Mouse (Mus musculus): ENCODE measurements at regions not wholly inside any gene's neighbourhood (a gene's known extent, or its start where the extent isn't known, plus 50 kb on each side); places are given as distances from the start of the nearest gene placed in this dataset.

DNA sequence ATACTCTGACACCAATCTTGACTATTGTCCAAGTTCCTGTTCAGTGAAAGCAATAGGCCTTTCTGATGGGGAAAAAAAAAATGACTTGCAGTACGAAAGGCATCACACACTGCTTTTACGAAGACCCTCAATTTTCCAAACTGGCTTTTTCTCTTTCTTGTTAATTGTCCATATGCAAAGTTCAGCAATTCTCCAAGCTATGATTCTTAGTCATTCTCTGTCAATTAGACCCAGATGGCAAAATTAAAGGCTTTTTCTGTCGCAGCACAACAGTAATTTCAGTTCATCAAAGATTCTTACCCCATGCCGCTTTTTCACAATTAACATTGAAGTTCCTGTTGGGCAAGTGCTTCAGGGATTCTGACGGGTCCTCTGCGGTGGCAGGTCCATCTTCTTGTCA is 1343.2 kb upstream of the Slc10a2 start:
- H3K27ac ChIP-seq (ENCODE audit: low read depth, low read length): no peak overlapping the region
- H3K4me3 ChIP-seq (ENCODE audit: low read depth, low read length): no peak overlapping the region
- no peak for ATAC-seq (replicated peaks; ENCODE audit: insufficient number of reproducible peaks, low FRiP score, low TSS enrichment)
- no peaks in the 10 kb centered on the region for H3K27me3 ChIP-seq (ENCODE audit: control insufficient read depth, insufficient read depth, low read length)
- no peak overlapping the region for H3K4me2 ChIP-seq
- no peaks in the 10 kb centered on the region for H3K9me3 ChIP-seq (replicated peaks; ENCODE audit: control insufficient read depth, low read length)
- 68% methylated on average over 6 of the region's 6 CpGs for WGBS (ENCODE audit: insufficient replicate concordance)
- no peaks in the 10 kb centered on the region for H3K36me3 ChIP-seq (ENCODE audit: control insufficient read depth, insufficient read depth, low read length)
- H3K4me1 ChIP-seq (ENCODE audit: control insufficient read depth, insufficient read depth, low read length): no peaks in the 10 kb centered on the region
- H3K9ac ChIP-seq (ENCODE audit: low read depth, low read length): no peak overlapping the region

GRCm38 (mm10) chr8:6439069-6439468 is 1333.9 kb upstream of the Slc10a2 start:
- no peak for ATAC-seq (replicated peaks; ENCODE audit: insufficient number of reproducible peaks, low FRiP score, low TSS enrichment)
- 59% methylated on average over 4 of the region's 4 CpGs for WGBS (ENCODE audit: insufficient replicate concordance)
- Histone ChIP-seq H3K4me2 (no peak overlapping the region), H3K9ac (ENCODE audit: low read depth, low read length) (no peak overlapping the region), H3K27me3 (ENCODE audit: control insufficient read depth, insufficient read depth, low read length) (no peaks in the 10 kb centered on the region), H3K9me3 (replicated peaks; ENCODE audit: control insufficient read depth, low read length) (no peaks in the 10 kb centered on the region), H3K36me3 (ENCODE audit: control insufficient read depth, insufficient read depth, low read length) (no peaks in the 10 kb centered on the region), H3K27ac (ENCODE audit: low read depth, low read length) (no peak overlapping the region), H3K4me3 (ENCODE audit: low read depth, low read length) (no peak overlapping the region), H3K4me1 (ENCODE audit: control insufficient read depth, insufficient read depth, low read length) (no peaks in the 10 kb centered on the region)

All from heart, embryonic 11.5 days (tissue).